17 mouse cellular contexts compared by ENCODE assay signal in genomic region chr7:135694796-135695195, GRCm38 (mm10).
"Had no signal": no experiment of that assay in that cellular context is flagged by ENCODE, and none has a peak within 500 bp of the region (broad histone marks: within the 10 kb centered on the region; RNA-seq: fewer than 3 reads in every experiment).

No protein-coding gene starts in this region.

- H3K4me1 ChIP-seq: midbrain, embryonic 12.5 days; neural tube, embryonic 12.5 days; stomach, embryonic 15.5 days had no signal

- H3K27ac ChIP-seq: lung, embryonic 15.5 days; macrophage; neural tube, embryonic 12.5 days; stomach, embryonic 15.5 days; stomach, postnatal 0 days had no signal

- H3K27me3 ChIP-seq: lung, embryonic 15.5 days; megakaryocyte, embryonic 14.5 days; midbrain, embryonic 12.5 days; neural tube, embryonic 12.5 days; stomach, embryonic 15.5 days had no signal

- H3K9ac ChIP-seq: lung, embryonic 15.5 days; midbrain, embryonic 12.5 days; neural tube, embryonic 12.5 days; stomach, embryonic 15.5 days had no signal

- H3K4me2 ChIP-seq: lung, embryonic 15.5 days; midbrain, embryonic 12.5 days; neural tube, embryonic 12.5 days; stomach, embryonic 15.5 days had no signal

- ATAC-seq: lung, postnatal 0 days; midbrain, embryonic 16.5 days had no signal

- DNase-seq: lung, adult 2 months; lung, postnatal 14 days; lung, postnatal 36 days; midbrain, embryonic 14.5 days; right cerebral cortex, postnatal 14 days; thymus, adult 2 months; thymus, postnatal 25 days; thymus, postnatal 4 days had no signal

- H3K9me3 ChIP-seq: lung, embryonic 15.5 days; megakaryocyte, embryonic 14.5 days; midbrain, embryonic 12.5 days; neural tube, embryonic 12.5 days; stomach, embryonic 15.5 days had no signal

- H3K4me3 ChIP-seq: lung, embryonic 15.5 days; megakaryocyte, embryonic 14.5 days; midbrain, embryonic 12.5 days; neural tube, embryonic 12.5 days; stomach, embryonic 15.5 days had no signal
